Mouse (Mus musculus): ENCODE measurements around the gene Stat3. TPM values are rescaled to one million over a fixed set of nuclear protein-coding genes. Genes with fewer than 3 reads are reported as not detected.

Gene Stat3
- polyA plus RNA-seq, 1 experiment = 57.2 TPM

DNA sequence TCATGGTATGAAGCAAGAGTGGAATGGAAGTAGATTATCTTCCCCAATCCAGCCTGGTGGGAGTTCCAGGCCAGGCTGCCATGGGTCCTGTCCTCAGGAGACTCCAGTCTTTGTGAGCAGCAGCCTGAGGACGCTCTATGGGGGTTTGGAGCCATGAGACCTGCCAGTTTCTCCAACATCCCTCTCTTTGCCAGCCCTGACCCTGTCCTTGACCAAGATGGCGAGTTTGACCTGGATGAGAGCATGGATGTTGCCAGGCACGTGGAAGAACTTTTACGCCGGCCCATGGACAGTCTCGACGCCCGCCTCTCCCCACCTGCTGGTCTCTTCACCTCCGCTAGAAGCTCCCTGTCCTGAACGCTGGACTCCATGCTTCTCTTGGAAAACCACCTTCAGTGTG, 55.7 kb downstream of the Stat3 start:
- WGBS = 93% methylated on average over 10 of the region's 10 CpGs
- Histone ChIP-seq H3K27ac (ENCODE audit: insufficient read depth, low read depth, low read length) (no peak overlapping the region), H3K27me3 (replicated peaks; ENCODE audit: control insufficient read depth, insufficient read depth, low read length) (no peaks in the 10 kb centered on the region), H3K4me1 (ENCODE audit: control insufficient read depth, insufficient read depth, low read length) (no peaks in the 10 kb centered on the region), H3K4me3 (ENCODE audit: insufficient read depth, low read depth, low read length) (no peak overlapping the region), H3K36me3 (ENCODE audit: control insufficient read depth, insufficient read depth, low read length) (no peaks in the 10 kb centered on the region)
- no peak for TF ChIP-seq CTCF (conservative IDR thresholded peaks at IDR 0.05; ENCODE audit: insufficient read depth, insufficient read length, low read depth, low read length)
- TF ChIP-seq POLR2A (IDR thresholded peaks at IDR 0.05; ENCODE audit: low read depth, low read length) = no peak
- no peak for DNase-seq

DNA sequence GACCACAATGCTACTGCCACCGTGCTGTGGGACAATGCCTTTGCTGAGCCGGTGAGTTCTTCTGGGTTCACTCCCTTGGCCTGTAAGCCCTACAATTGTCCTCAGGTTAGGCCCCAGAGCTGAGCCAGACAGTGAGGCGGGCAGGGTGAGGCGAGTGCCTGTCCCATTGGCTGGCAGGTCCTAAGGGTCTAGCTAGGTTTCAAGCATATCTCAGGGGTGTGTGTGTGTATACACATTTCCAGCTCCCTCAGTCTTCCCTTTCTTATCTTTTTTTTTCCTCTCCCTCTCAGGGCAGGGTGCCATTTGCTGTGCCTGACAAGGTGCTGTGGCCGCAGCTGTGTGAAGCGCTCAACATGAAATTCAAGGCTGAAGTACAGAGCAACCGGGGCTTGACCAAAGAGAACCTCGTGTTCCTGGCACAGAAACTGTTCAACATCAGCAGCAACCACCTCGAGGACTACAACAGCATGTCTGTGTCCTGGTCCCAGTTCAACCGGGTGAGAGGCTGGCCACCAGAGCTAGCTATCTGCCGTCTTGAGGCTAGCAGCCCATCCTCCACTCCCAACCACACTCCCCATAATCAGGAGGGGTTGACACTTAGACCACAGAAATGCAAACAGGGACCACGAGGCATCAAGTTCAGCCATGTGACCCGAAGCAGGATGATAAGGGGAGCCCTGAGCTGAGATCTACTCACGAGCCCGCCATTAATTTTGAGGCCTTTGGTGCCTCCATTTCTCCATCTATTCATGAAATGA, 59.8 kb downstream of the Stat3 start:
- H3K36me3 ChIP-seq (ENCODE audit: control insufficient read depth, insufficient read depth, low read length) = no peaks in the 10 kb centered on the region

DNA sequence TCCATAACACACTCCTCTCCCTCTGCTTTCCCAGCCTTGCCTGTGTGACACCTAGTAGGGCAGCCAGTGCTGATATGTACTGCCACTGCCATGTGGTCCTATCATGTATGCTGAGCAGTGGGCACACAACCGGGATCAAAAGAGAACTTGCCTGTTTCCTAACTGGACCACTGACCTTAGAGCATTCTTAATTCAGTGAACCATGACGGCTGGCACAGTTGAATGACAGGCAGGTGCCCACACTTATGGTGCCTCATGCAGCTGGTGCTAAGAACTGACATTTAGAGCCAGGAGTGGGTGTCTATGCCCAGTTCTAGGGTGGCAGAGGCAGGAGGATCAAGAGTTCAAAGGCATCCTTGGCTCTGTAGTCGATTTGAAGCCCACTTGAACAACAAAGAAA, 63.6 kb downstream of the Stat3 start:
- H3K36me3 ChIP-seq (ENCODE audit: control insufficient read depth, insufficient read depth, low read length) = no peaks in the 10 kb centered on the region
- H3K27me3 ChIP-seq (replicated peaks; ENCODE audit: control insufficient read depth, insufficient read depth, low read length) = no peaks in the 10 kb centered on the region
- TF ChIP-seq CTCF (conservative IDR thresholded peaks at IDR 0.05; ENCODE audit: insufficient read depth, insufficient read length, low read depth, low read length) (no peak), POLR2A (IDR thresholded peaks at IDR 0.05; ENCODE audit: low read depth, low read length) (no peak)
- peaks cover 7% of the 10 kb centered on the region for H3K4me1 ChIP-seq (ENCODE audit: control insufficient read depth, insufficient read depth, low read length)
- 40% methylated on average over 3 of the region's 3 CpGs for WGBS
- no peak overlapping the region for H3K4me3 ChIP-seq (ENCODE audit: insufficient read depth, low read depth, low read length)
- no peak overlapping the region for H3K27ac ChIP-seq (ENCODE audit: insufficient read depth, low read depth, low read length)
- peak; percentile 81 for DNase-seq

More for the DNA sequence above, 59.8 kb downstream of the Stat3 start:
- WGBS = 76% methylated on average over 15 of the region's 15 CpGs
- no peak for DNase-seq
- Histone ChIP-seq H3K4me1 (ENCODE audit: control insufficient read depth, insufficient read depth, low read length) (peaks cover 3% of the 10 kb centered on the region; the same call in 1 of the 2 replicates), H3K27ac (ENCODE audit: insufficient read depth, low read depth, low read length) (no peak overlapping the region), H3K4me3 (ENCODE audit: insufficient read depth, low read depth, low read length) (no peak overlapping the region), H3K27me3 (replicated peaks; ENCODE audit: control insufficient read depth, insufficient read depth, low read length) (no peaks in the 10 kb centered on the region)
- TF ChIP-seq POLR2A (IDR thresholded peaks at IDR 0.05; ENCODE audit: low read depth, low read length) = no peak
- no peak for TF ChIP-seq CTCF (conservative IDR thresholded peaks at IDR 0.05; ENCODE audit: insufficient read depth, insufficient read length, low read depth, low read length)

DNA sequence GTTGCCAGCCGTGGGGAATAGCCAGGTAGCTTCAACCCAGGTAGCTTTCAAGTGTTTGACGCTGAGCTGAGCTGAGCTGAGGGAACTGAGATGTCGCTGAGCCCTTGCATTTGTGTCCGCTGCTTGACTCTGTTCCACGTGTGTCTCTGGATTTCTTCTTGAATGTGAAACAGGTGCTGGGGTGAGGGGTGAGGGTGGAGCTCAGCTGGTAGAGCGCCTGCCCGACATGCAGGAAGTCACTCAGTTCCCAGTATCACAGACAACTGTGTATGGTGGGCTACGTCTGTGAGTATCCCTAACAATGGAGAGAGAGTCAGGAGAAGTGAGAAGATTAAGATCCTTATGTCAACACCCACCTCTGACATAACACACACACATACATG, 68.4 kb downstream of the Stat3 start:
- 75% methylated on average over 8 of the region's 8 CpGs for WGBS
- Histone ChIP-seq H3K27ac (ENCODE audit: insufficient read depth, low read depth, low read length) (no peak overlapping the region), H3K27me3 (replicated peaks; ENCODE audit: control insufficient read depth, insufficient read depth, low read length) (no peaks in the 10 kb centered on the region), H3K4me1 (ENCODE audit: control insufficient read depth, insufficient read depth, low read length) (peaks cover 14% of the 10 kb centered on the region), H3K36me3 (ENCODE audit: control insufficient read depth, insufficient read depth, low read length) (no peaks in the 10 kb centered on the region), H3K4me3 (ENCODE audit: insufficient read depth, low read depth, low read length) (no peak overlapping the region)
- TF ChIP-seq POLR2A (IDR thresholded peaks at IDR 0.05; ENCODE audit: low read depth, low read length) (no peak), CTCF (conservative IDR thresholded peaks at IDR 0.05; ENCODE audit: insufficient read depth, insufficient read length, low read depth, low read length) (no peak)
- DNase-seq = no peak

DNA sequence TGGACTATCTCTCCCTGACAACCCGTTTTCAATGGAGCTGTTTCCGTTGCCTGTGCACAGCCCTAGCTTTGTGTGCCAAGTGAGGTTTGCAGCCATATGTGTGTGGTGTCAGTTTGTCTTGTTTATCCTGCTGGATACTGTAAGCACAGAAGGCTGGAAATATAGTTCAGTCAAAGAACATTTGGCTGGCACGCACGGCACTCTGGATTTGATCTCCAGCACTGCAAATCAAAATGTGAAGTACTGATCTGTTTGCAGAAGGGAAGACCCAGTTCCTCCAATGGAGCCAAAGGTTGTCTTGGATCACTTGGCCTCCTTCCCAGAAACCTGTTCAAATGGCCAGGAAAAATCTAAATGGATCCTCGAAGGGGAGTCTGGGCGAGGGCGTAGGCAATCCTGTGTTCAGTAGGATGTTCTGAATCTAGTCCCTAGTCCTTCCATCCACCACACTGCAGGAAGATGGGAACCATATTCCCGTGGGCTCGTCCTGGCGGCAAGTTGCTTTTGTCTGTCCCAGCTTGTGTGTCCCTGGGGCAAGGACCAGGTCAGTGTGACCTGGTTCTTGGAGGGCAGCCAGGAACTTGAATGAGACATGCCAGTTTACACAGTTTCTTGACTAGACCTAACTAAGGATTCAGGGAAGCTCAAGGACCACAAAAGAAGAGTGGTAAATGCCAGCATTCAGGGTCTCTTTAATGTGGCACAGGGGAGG, 68.9 kb downstream of the Stat3 start:
- 44% methylated on average over 10 of the region's 10 CpGs for WGBS
- Histone ChIP-seq H3K4me1 (ENCODE audit: control insufficient read depth, insufficient read depth, low read length) (peaks cover 11% of the 10 kb centered on the region), H3K27ac (ENCODE audit: insufficient read depth, low read depth, low read length) (0 out of 2 replicates have a peak overlapping the region, but pooled peaks have one; percentile 11), H3K27me3 (replicated peaks; ENCODE audit: control insufficient read depth, insufficient read depth, low read length) (no peaks in the 10 kb centered on the region), H3K36me3 (ENCODE audit: control insufficient read depth, insufficient read depth, low read length) (no peaks in the 10 kb centered on the region), H3K4me3 (ENCODE audit: insufficient read depth, low read depth, low read length) (no peak overlapping the region)
- TF ChIP-seq POLR2A (IDR thresholded peaks at IDR 0.05; ENCODE audit: low read depth, low read length) (no peak), CTCF (conservative IDR thresholded peaks at IDR 0.05; ENCODE audit: insufficient read depth, insufficient read length, low read depth, low read length) (no peak)
- DNase-seq = peak; percentile 87

DNA sequence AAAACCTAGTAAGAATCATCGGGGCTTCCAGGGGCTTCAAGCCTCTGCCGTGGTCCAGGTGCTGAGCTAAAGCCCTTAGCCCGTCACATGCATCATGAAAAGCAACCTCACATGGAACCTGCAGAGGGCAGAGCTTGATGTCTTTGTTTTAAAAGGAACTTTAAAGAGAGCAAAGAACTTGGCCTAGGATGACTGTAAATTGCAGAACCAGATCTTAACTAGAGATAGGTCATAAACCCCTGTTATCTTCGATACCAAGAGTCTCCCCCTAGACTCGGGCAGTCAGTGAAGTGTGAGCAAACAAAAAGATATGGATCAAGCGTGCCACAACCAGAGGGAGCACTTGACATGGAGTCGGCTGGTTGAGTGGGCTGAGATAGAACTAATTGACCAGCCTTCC, 73.7 kb downstream of the Stat3 start:
- no peaks in the 10 kb centered on the region for H3K27me3 ChIP-seq (replicated peaks; ENCODE audit: control insufficient read depth, insufficient read depth, low read length)
- no peak overlapping the region for H3K27ac ChIP-seq (ENCODE audit: insufficient read depth, low read depth, low read length)
- 84% methylated on average over 7 of the region's 7 CpGs for WGBS
- no peak for DNase-seq
- H3K36me3 ChIP-seq (ENCODE audit: control insufficient read depth, insufficient read depth, low read length) = no peaks in the 10 kb centered on the region
- TF ChIP-seq CTCF (conservative IDR thresholded peaks at IDR 0.05; ENCODE audit: insufficient read depth, insufficient read length, low read depth, low read length) (no peak), POLR2A (IDR thresholded peaks at IDR 0.05; ENCODE audit: low read depth, low read length) (no peak)
- peaks cover 6% of the 10 kb centered on the region for H3K4me1 ChIP-seq (ENCODE audit: control insufficient read depth, insufficient read depth, low read length)
- H3K4me3 ChIP-seq (ENCODE audit: insufficient read depth, low read depth, low read length) = no peak overlapping the region

DNA sequence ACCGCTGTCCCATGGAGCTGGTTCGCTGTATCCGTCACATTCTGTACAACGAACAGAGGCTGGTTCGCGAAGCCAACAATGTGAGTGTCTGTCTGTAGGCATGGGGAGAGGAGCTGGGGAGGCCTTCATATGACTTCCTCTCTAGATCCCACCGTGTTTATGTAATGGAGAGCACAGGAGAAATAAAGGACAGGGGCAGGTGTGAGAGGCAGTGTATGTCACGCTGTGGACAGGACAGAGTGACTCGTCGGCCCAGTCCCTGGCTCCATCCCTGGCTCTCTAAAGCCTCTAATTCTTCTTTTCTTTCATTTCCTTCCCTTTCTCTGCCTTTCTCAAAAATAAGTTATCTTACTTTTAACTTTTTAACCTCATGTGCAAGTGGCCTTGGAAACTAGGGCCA, 76.2 kb downstream of the Stat3 start:
- no peak for DNase-seq
- WGBS = 93% methylated on average over 10 of the region's 10 CpGs
- no peak overlapping the region for H3K4me3 ChIP-seq (ENCODE audit: insufficient read depth, low read depth, low read length)
- H3K4me1 ChIP-seq (ENCODE audit: control insufficient read depth, insufficient read depth, low read length) = peaks cover 10% of the 10 kb centered on the region
- H3K27ac ChIP-seq (ENCODE audit: insufficient read depth, low read depth, low read length) = no peak overlapping the region
- no peaks in the 10 kb centered on the region for H3K36me3 ChIP-seq (ENCODE audit: control insufficient read depth, insufficient read depth, low read length)
- no peaks in the 10 kb centered on the region for H3K27me3 ChIP-seq (replicated peaks; ENCODE audit: control insufficient read depth, insufficient read depth, low read length)
- no peak for TF ChIP-seq CTCF (conservative IDR thresholded peaks at IDR 0.05; ENCODE audit: insufficient read depth, insufficient read length, low read depth, low read length)
- no peak for TF ChIP-seq POLR2A (IDR thresholded peaks at IDR 0.05; ENCODE audit: low read depth, low read length)

Data from kidney, adult 2 months (tissue).